Mouse (Mus musculus): Measurements from ENCODE around the gene Igsf11.

DNA sequence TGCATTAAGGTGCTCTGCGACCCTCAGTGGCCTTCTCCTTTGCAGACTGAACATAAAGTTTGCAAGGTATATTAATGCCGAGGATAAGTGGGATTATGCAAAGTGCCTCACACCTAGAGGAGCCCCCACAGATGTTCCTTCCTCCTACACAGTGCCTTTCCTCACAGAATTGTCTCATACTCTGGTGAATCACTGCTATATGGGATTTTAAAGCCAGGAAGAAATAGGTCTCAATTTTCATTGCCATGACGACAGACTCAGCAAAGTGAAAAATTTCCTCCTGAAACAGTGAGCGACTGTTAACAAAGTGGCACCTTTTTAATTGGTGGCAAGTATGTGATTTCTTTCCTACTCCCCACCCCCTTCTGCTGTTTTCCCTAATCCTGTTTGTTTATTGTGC is 18.0 kb upstream of the Igsf11 start:
- TF ChIP-seq TCF12 (IDR thresholded peaks at IDR 0.05; ENCODE audit: insufficient read depth, poor library complexity, severe bottlenecking) (no peak), MYOG (IDR thresholded peaks at IDR 0.05; ENCODE audit: control insufficient read depth in 1 of 3, insufficient read depth in 1 of 3, insufficient read length in 2 of 3, low read depth in 2 of 3) (no peak), USF1 (IDR thresholded peaks at IDR 0.05; ENCODE audit: low read depth) (no peak), POLR2A (IDR thresholded peaks at IDR 0.05; ENCODE audit: insufficient read length, low read depth) (no peak), MAX (IDR thresholded peaks at IDR 0.05; ENCODE audit: low read depth) (no peak), MYOD1 (IDR thresholded peaks at IDR 0.05; ENCODE audit: control insufficient read depth in 1 of 3, insufficient read length in 2 of 3, low read depth in 2 of 3) (no peak), REST (IDR thresholded peaks at IDR 0.05; ENCODE audit: insufficient read depth, insufficient read length) (no peak), POLR2AphosphoS2 (IDR thresholded peaks at IDR 0.05; ENCODE audit: insufficient read length, low read depth) (no peak), CEBPB (IDR thresholded peaks at IDR 0.05; ENCODE audit: insufficient read depth, poor library complexity, severe bottlenecking) (no peak), E2F4 (IDR thresholded peaks at IDR 0.05; ENCODE audit: insufficient read depth) (no peak)
